Mouse (Mus musculus): ENCODE measurements at regions not wholly inside any gene's neighbourhood (a gene's known extent, or its start where the extent isn't known, plus 50 kb on each side); places are given as distances from the start of the nearest gene placed in this dataset.

- TF ChIP-seq GATA1 (IDR thresholded peaks at IDR 0.05; ENCODE audit: borderline replicate concordance, low read length) = no peak
- no peak for TF ChIP-seq FLI1 (IDR thresholded peaks at IDR 0.05; ENCODE audit: low read length)
Observed at GRCm38 (mm10) chr3:149462121-149462541, 471.8 kb upstream of the Adgrl2 start.

All from megakaryocyte, embryonic 14.5 days (primary cell).